Mouse (Mus musculus): Measurements from ENCODE around the gene C1qtnf7. TPM values are rescaled to one million over a fixed set of nuclear protein-coding genes. Genes with fewer than 3 reads are reported as not detected.
A peak's percentile ranks its signal among the peaks of the same experiment; 100 is the strongest.

Gene C1qtnf7
- polyA plus RNA-seq, 1 experiment from 2014 or later: 2.1 TPM

DNA sequence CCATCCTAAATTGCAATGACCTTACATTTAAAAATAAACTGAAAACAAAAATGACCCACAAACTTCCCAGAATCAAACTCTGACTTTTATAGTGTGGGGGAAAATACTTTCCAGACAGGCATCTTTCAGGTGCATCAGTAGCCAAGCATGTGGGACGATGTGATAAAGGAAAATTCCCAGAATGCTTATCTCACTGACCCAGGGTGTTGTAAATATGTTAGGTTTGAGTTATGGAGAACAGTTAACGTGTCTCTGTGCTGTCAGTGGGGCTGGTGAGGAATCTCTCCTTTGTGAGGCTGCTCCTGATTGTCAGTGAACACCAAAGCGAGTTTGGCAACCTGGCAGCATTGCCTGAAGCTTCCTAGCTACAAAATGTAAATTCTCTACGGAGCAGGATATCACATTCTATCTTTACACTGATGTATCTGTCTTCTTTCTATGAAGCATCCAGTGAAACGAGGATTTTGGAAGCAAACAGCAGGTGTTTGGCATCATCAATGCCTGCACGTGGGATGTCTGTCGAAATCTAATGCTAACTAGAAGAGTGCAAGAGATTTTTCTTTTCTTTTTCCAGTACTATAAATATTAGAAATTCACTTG lies 27.0 kb downstream of the C1qtnf7 start:
- Histone ChIP-seq H3K27me3 (no peaks in the 10 kb centered on the region), H3K36me3 (no peaks in the 10 kb centered on the region), H3K4me1 (no peaks in the 10 kb centered on the region), H3K4me3 (no peak overlapping the region), H3K4me2 (replicated peaks) (no peak overlapping the region), H3K9ac (no peak overlapping the region), H3K9me3 (replicated peaks) (peaks cover 8% of the 10 kb centered on the region; the same call in 1 of the 2 replicates), H3K27ac (no peak overlapping the region)
- no peak for ATAC-seq (ENCODE audit: low FRiP score)
- WGBS: 81% methylated on average over 7 of the region's 7 CpGs

- no peaks in the 10 kb centered on the region for H3K27me3 ChIP-seq
- no peak for ATAC-seq (ENCODE audit: low FRiP score)
- H3K4me2 ChIP-seq (replicated peaks): no peak overlapping the region
- no peak overlapping the region for H3K9ac ChIP-seq
- H3K9me3 ChIP-seq (replicated peaks): 0 out of 2 replicates have a peak, but pooled peaks cover under 1% of the 10 kb centered on the region
- no peaks in the 10 kb centered on the region for H3K4me1 ChIP-seq
- H3K27ac ChIP-seq: no peak overlapping the region
- H3K4me3 ChIP-seq: no peak overlapping the region
- WGBS: 65% methylated on average over 4 of the region's 4 CpGs
- H3K36me3 ChIP-seq: no peaks in the 10 kb centered on the region
Observed at GRCm38 (mm10) chr5:43549951-43550350, 34.6 kb downstream of the C1qtnf7 start.

- Histone ChIP-seq H3K27me3 (no peaks in the 10 kb centered on the region), H3K4me3 (no peak overlapping the region), H3K9me3 (replicated peaks) (no peaks in the 10 kb centered on the region), H3K27ac (no peak overlapping the region), H3K4me2 (replicated peaks) (no peak overlapping the region), H3K9ac (no peak overlapping the region), H3K36me3 (no peaks in the 10 kb centered on the region), H3K4me1 (no peaks in the 10 kb centered on the region)
- no peak for ATAC-seq (ENCODE audit: low FRiP score)
- 68% methylated on average over 4 of the region's 4 CpGs for WGBS
Observed at GRCm38 (mm10) chr5:43550444-43550843, 35.1 kb downstream of the C1qtnf7 start.

- WGBS: 31% methylated on average over 2 of the region's 2 CpGs
- Histone ChIP-seq H3K4me1 (no peaks in the 10 kb centered on the region), H3K27me3 (no peaks in the 10 kb centered on the region), H3K9me3 (replicated peaks) (no peaks in the 10 kb centered on the region), H3K4me3 (no peak overlapping the region), H3K4me2 (replicated peaks) (no peak overlapping the region), H3K36me3 (no peaks in the 10 kb centered on the region), H3K9ac (no peak overlapping the region), H3K27ac (no peak overlapping the region)
- ATAC-seq (ENCODE audit: low FRiP score): no peak
Observed at GRCm38 (mm10) chr5:43554871-43555270, 39.5 kb downstream of the C1qtnf7 start.

GRCm38 (mm10) chr5:43555406-43555805 lies 40.1 kb downstream of the C1qtnf7 start:
- Histone ChIP-seq H3K36me3 (no peaks in the 10 kb centered on the region), H3K9ac (no peak overlapping the region), H3K4me1 (no peaks in the 10 kb centered on the region), H3K27me3 (no peaks in the 10 kb centered on the region), H3K9me3 (replicated peaks) (no peaks in the 10 kb centered on the region), H3K27ac (no peak overlapping the region), H3K4me3 (no peak overlapping the region), H3K4me2 (replicated peaks) (no peak overlapping the region)
- no peak for ATAC-seq (ENCODE audit: low FRiP score)
- 82% methylated on average over 6 of the region's 6 CpGs for WGBS

GRCm38 (mm10) chr5:43557436-43557835 lies 42.1 kb downstream of the C1qtnf7 start:
- H3K27me3 ChIP-seq: no peaks in the 10 kb centered on the region
- H3K36me3 ChIP-seq: no peaks in the 10 kb centered on the region
- H3K4me3 ChIP-seq: no peak overlapping the region
- no peak overlapping the region for H3K9ac ChIP-seq
- no peak for ATAC-seq (ENCODE audit: low FRiP score)
- H3K4me1 ChIP-seq: no peaks in the 10 kb centered on the region
- 78% methylated on average over 5 of the region's 5 CpGs for WGBS
- no peaks in the 10 kb centered on the region for H3K9me3 ChIP-seq (replicated peaks)
- H3K4me2 ChIP-seq (replicated peaks): no peak overlapping the region
- H3K27ac ChIP-seq: no peak overlapping the region

GRCm38 (mm10) chr5:43561639-43562252 lies 46.4 kb downstream of the C1qtnf7 start:
- Histone ChIP-seq H3K27ac (no peak overlapping the region), H3K36me3 (no peaks in the 10 kb centered on the region), H3K4me3 (no peak overlapping the region), H3K27me3 (no peaks in the 10 kb centered on the region), H3K4me2 (replicated peaks) (no peak overlapping the region), H3K9ac (no peak overlapping the region), H3K4me1 (no peaks in the 10 kb centered on the region), H3K9me3 (replicated peaks) (no peaks in the 10 kb centered on the region)
- ATAC-seq (ENCODE audit: low FRiP score): no peak
- WGBS: 59% methylated on average over 2 of the region's 2 CpGs

GRCm38 (mm10) chr5:43569720-43570359 lies 54.5 kb downstream of the C1qtnf7 start:
- Histone ChIP-seq H3K27me3 (no peaks in the 10 kb centered on the region), H3K9ac (no peak overlapping the region), H3K4me1 (no peaks in the 10 kb centered on the region), H3K4me2 (replicated peaks) (no peak overlapping the region), H3K36me3 (no peaks in the 10 kb centered on the region), H3K9me3 (replicated peaks) (no peaks in the 10 kb centered on the region), H3K4me3 (no peak overlapping the region), H3K27ac (no peak overlapping the region)
- ATAC-seq (ENCODE audit: low FRiP score): no peak
- WGBS: 72% methylated on average over 3 of the region's 3 CpGs

- 52% methylated on average over 2 of the region's 2 CpGs for WGBS
- no peaks in the 10 kb centered on the region for H3K9me3 ChIP-seq (replicated peaks)
- no peaks in the 10 kb centered on the region for H3K27me3 ChIP-seq
- no peak overlapping the region for H3K27ac ChIP-seq
- no peak overlapping the region for H3K9ac ChIP-seq
- no peaks in the 10 kb centered on the region for H3K36me3 ChIP-seq
- no peak overlapping the region for H3K4me3 ChIP-seq
- ATAC-seq (ENCODE audit: low FRiP score): peak; percentile 48; the same call in 1 of the 2 replicates
- no peak overlapping the region for H3K4me2 ChIP-seq (replicated peaks)
- H3K4me1 ChIP-seq: no peaks in the 10 kb centered on the region
Observed at GRCm38 (mm10) chr5:43582876-43583275, 67.5 kb downstream of the C1qtnf7 start.

GRCm38 (mm10) chr5:43583326-43584120 lies 68.2 kb downstream of the C1qtnf7 start:
- ATAC-seq (ENCODE audit: low FRiP score): no peak

GRCm38 (mm10) chr5:43584464-43584863 lies 69.1 kb downstream of the C1qtnf7 start:
- Histone ChIP-seq H3K9ac (no peak overlapping the region), H3K4me2 (replicated peaks) (no peak overlapping the region), H3K27ac (no peak overlapping the region), H3K4me1 (no peaks in the 10 kb centered on the region), H3K4me3 (no peak overlapping the region), H3K27me3 (no peaks in the 10 kb centered on the region), H3K9me3 (replicated peaks) (no peaks in the 10 kb centered on the region), H3K36me3 (no peaks in the 10 kb centered on the region)
- WGBS: 44% methylated on average over 1 of the region's 1 CpGs
- ATAC-seq (ENCODE audit: low FRiP score): no peak

More at GRCm38 (mm10) chr5:43583326-43584120, 68.2 kb downstream of the C1qtnf7 start:
- 80% methylated on average over 6 of the region's 6 CpGs for whole genome bisulfite sequencing
- H3K9ac ChIP-seq: no peak overlapping the region
- no peaks in the 10 kb centered on the region for H3K9me3 ChIP-seq (replicated peaks)
- no peaks in the 10 kb centered on the region for H3K27me3 ChIP-seq
- H3K4me2 ChIP-seq (replicated peaks): no peak overlapping the region
- H3K27ac ChIP-seq: no peak overlapping the region
- no peak overlapping the region for H3K4me3 ChIP-seq
- no peaks in the 10 kb centered on the region for H3K36me3 ChIP-seq
- no peaks in the 10 kb centered on the region for H3K4me1 ChIP-seq
